Mouse (Mus musculus): ENCODE results near the gene Msrb1. TPM values are rescaled to one million over a fixed set of nuclear protein-coding genes. Genes with fewer than 3 reads are reported as not detected.
"Not testable (repeated sequence)": the region's sequence is repeated elsewhere in the genome, so short reads cannot be mapped to it uniquely, and the experiment has no call there.

Msrb1 gene
- polyA plus RNA-seq, 1 experiment = 1.7 TPM

- H3K27me3 ChIP-seq (ENCODE audit: control insufficient read depth) = no peaks in the 10 kb centered on the region
- H3K4me1 ChIP-seq (ENCODE audit: control insufficient read depth) = peaks cover 40% of the 10 kb centered on the region
- H3K4me3 ChIP-seq (replicated peaks) = peak within 1 kb of the TSS; percentile 85
- no peaks in the 10 kb centered on the region for H3K9me3 ChIP-seq (ENCODE audit: control insufficient read depth, low read length)
- TF ChIP-seq GATA1 (IDR thresholded peaks at IDR 0.05; ENCODE audit: low read length) (no peak), TAL1 (IDR thresholded peaks at IDR 0.05; ENCODE audit: low read length) (no peak)
- peaks cover 51% of the 10 kb centered on the region for H3K36me3 ChIP-seq (ENCODE audit: control insufficient read depth)
These were observed 18.5 kb upstream of the Msrb1 start, which contains the start of the genes Rnf151 and Rps2 for GRCm38 (mm10) chr17:24717943-24718342. TSS of gene Rnf151 (minus strand) at chr17:24718063. TSS of gene Rps2 (plus strand) at chr17:24718116.

DNA sequence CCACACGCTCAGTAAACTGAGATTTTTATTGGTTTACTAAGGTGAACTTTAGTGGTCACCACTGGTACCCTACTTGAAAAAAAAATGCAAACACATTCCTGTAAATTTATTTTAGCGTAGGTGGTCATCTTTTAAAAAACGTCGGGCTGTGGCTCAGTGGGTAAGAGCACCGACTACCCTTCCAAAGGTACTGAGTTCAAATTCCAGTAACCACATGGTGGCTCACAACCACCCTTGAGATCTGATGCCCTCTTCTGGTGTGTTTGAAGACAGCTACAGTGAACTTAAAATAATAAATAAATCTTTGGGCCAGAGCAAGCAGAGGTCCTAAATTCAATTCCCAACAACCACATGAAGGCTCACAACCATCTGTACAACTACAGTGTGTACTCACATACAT lies 17.5 kb upstream of the Msrb1 start:
- H3K27me3 ChIP-seq (ENCODE audit: control insufficient read depth); H3K9me3 ChIP-seq (ENCODE audit: control insufficient read depth, low read length): not testable (repeated sequence)
- Histone ChIP-seq H3K4me3 (replicated peaks) (peak overlapping the region; percentile 85), H3K36me3 (ENCODE audit: control insufficient read depth) (peaks cover 51% of the 10 kb centered on the region), H3K4me1 (ENCODE audit: control insufficient read depth) (peaks cover 49% of the 10 kb centered on the region)

- no peaks in the 10 kb centered on the region for H3K27me3 ChIP-seq (ENCODE audit: control insufficient read depth)
- peaks cover 51% of the 10 kb centered on the region for H3K36me3 ChIP-seq (ENCODE audit: control insufficient read depth)
- peak overlapping the region; percentile 85 for H3K4me3 ChIP-seq (replicated peaks)
- no peaks in the 10 kb centered on the region for H3K9me3 ChIP-seq (ENCODE audit: control insufficient read depth, low read length)
- H3K4me1 ChIP-seq (ENCODE audit: control insufficient read depth) = peaks cover 53% of the 10 kb centered on the region
- no peak for TF ChIP-seq GATA1 (IDR thresholded peaks at IDR 0.05; ENCODE audit: low read length)
- TF ChIP-seq TAL1 (IDR thresholded peaks at IDR 0.05; ENCODE audit: low read length) = no peak
These were observed 16.8 kb upstream of the Msrb1 start for GRCm38 (mm10) chr17:24719494-24720222.

- H3K9me3 ChIP-seq (ENCODE audit: control insufficient read depth, low read length); H3K27me3 ChIP-seq (ENCODE audit: control insufficient read depth): not testable (repeated sequence)
- Histone ChIP-seq H3K4me1 (ENCODE audit: control insufficient read depth) (peaks cover 56% of the 10 kb centered on the region), H3K36me3 (ENCODE audit: control insufficient read depth) (peaks cover 47% of the 10 kb centered on the region), H3K4me3 (replicated peaks) (peak overlapping the region; percentile 85)
These were observed 15.8 kb upstream of the Msrb1 start for GRCm38 (mm10) chr17:24720616-24721015.

DNA sequence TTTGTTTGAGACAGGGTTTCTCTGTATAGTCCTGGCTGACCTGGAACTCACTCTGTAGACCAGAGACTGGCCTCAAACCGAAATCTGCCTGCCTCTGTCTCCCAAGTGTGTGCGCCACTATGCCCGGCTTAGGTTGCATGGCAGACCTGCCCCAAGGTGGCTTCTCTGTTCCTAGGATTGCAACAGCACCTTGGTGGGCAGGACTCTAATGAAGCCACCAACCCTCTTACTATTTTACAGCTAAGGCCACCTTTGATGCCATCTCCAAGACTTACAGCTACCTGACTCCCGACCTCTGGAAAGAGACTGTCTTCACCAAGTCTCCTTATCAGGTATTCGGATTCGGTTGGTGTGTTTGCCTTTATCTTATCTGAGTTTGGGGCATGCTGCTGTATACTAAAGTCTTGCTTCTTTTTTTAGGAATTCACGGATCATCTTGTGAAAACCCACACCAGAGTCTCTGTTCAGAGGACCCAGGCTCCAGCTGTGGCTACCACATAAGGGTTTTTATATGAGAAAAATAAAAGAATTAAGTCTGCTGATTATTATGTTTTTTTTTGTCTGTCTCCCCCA lies 15.0 kb upstream of the Msrb1 start:
- peak overlapping the region; percentile 77 for H3K4me3 ChIP-seq (replicated peaks)
- H3K36me3 ChIP-seq (ENCODE audit: control insufficient read depth) = peaks cover 38% of the 10 kb centered on the region
- not testable (repeated sequence) for H3K9me3 ChIP-seq (ENCODE audit: control insufficient read depth, low read length); H3K27me3 ChIP-seq (ENCODE audit: control insufficient read depth)
- H3K4me1 ChIP-seq (ENCODE audit: control insufficient read depth) = peaks cover 59% of the 10 kb centered on the region

GRCm38 (mm10) chr17:24722220-24722924 lies 14.1 kb upstream of the Msrb1 start:
- Histone ChIP-seq H3K27me3 (ENCODE audit: control insufficient read depth) (no peaks in the 10 kb centered on the region), H3K4me1 (ENCODE audit: control insufficient read depth) (peaks cover 60% of the 10 kb centered on the region), H3K36me3 (ENCODE audit: control insufficient read depth) (peaks cover 30% of the 10 kb centered on the region), H3K4me3 (replicated peaks) (peak overlapping the region; percentile 77), H3K9me3 (ENCODE audit: control insufficient read depth, low read length) (no peaks in the 10 kb centered on the region)
- no peak for TF ChIP-seq GATA1 (IDR thresholded peaks at IDR 0.05; ENCODE audit: low read length)

DNA sequence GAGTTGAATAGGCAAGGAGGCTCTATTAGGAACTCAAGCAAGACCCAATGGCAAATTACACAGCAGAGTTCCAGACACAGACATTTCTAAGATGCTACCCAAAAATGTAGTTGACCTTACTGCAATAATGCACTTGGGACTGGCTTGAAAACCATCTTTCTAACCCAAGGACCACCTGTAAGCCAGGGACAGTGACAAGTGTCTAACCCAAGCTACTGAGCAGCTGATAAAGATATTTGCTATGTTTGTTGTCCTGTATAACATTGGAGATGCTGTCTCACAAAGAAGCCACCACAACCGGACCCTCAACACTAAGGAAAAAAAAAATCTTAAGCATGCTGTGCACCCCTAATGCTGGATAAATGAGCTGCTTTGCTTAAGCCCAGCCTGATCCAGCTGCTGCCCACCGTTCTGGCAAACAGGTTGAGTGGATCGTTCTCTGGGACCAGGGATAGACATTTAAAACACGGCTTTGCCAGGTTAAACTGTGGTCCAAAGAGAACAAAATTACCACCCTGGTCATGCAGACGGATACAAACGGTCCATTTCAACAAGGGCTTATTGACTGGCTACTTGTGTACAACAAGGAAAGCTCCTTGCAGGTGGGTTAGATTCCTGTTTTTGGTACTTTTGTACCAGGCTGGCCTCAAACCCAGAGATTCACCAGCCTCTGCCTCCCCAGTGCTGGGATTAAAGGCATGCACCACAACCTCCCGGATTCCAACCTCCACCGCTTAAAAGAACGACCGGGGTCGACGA lies 13.1 kb upstream of the Msrb1 start:
- Histone ChIP-seq H3K27me3 (ENCODE audit: control insufficient read depth) (peaks cover 6% of the 10 kb centered on the region), H3K4me1 (ENCODE audit: control insufficient read depth) (peaks cover 57% of the 10 kb centered on the region), H3K9me3 (ENCODE audit: control insufficient read depth, low read length) (no peaks in the 10 kb centered on the region), H3K4me3 (replicated peaks) (peak overlapping the region; percentile 77), H3K36me3 (ENCODE audit: control insufficient read depth) (peaks cover 22% of the 10 kb centered on the region)
- TF ChIP-seq GATA1 (IDR thresholded peaks at IDR 0.05; ENCODE audit: low read length) = no peak
- TF ChIP-seq TAL1 (IDR thresholded peaks at IDR 0.05; ENCODE audit: low read length) = no peak

DNA sequence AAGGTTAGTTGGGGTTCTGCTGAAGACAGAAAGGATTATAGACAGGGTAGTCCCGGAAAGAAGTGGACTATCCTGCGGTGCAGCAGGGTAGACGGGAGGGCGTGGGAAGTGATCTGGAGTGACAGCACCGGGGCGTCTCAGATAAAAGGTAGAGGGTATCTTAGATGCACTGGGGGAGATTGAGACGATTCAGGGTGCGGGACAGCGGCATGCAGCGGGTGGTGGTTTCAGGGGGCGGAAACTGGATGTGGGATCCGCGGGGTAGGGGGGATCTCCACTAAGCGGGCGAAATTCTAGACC lies 12.6 kb upstream of the Msrb1 start:
- Histone ChIP-seq H3K36me3 (ENCODE audit: control insufficient read depth) (peaks cover 22% of the 10 kb centered on the region), H3K9me3 (ENCODE audit: control insufficient read depth, low read length) (no peaks in the 10 kb centered on the region), H3K4me3 (replicated peaks) (peak overlapping the region; percentile 77), H3K4me1 (ENCODE audit: control insufficient read depth) (peaks cover 52% of the 10 kb centered on the region), H3K27me3 (ENCODE audit: control insufficient read depth) (peaks cover 6% of the 10 kb centered on the region)
- no peak for TF ChIP-seq TAL1 (IDR thresholded peaks at IDR 0.05; ENCODE audit: low read length)
- peak; percentile 31; the same call in 1 of the 2 replicates for TF ChIP-seq GATA1 (IDR thresholded peaks at IDR 0.05; ENCODE audit: low read length)

GRCm38 (mm10) chr17:24724184-24724583 lies 12.3 kb upstream of the Msrb1 start, which contains the start of gene Ndufb10:
TSS of gene Ndufb10 (minus strand) at chr17:24724478.
- peaks cover 22% of the 10 kb centered on the region for H3K36me3 ChIP-seq (ENCODE audit: control insufficient read depth)
- peaks cover 6% of the 10 kb centered on the region for H3K27me3 ChIP-seq (ENCODE audit: control insufficient read depth)
- TF ChIP-seq GATA1 (IDR thresholded peaks at IDR 0.05; ENCODE audit: low read length) = no peak
- TF ChIP-seq TAL1 (IDR thresholded peaks at IDR 0.05; ENCODE audit: low read length) = no peak
- H3K4me3 ChIP-seq (replicated peaks) = peak within 1 kb of the TSS; percentile 77
- no peaks in the 10 kb centered on the region for H3K9me3 ChIP-seq (ENCODE audit: control insufficient read depth, low read length)
- H3K4me1 ChIP-seq (ENCODE audit: control insufficient read depth) = peaks cover 51% of the 10 kb centered on the region

All from erythroblast, embryonic 14.5 days (primary cell).